Mouse (Mus musculus) hindbrain, embryonic 10.5 days (tissue): ENCODE measurements at regions not wholly inside any gene's neighbourhood (a gene's known extent, or its start where the extent isn't known, plus 50 kb on each side); places are given as distances from the start of the nearest gene placed in this dataset.

Experiments
- DNase-seq: peaks from one replicate; pipeline ENCODE4 v3.0.0-alpha.2; 2017; ENCODE audit warnings: low spot score
- H3K27ac ChIP-seq: fragments of 300-500 bp; sonication (generic); 2 replicates; pipeline ENCODE4 v1.5.1; 2016; ENCODE audit warnings: mild to moderate bottlenecking, moderate library complexity
- H3K27me3 ChIP-seq: fragments of 300-500 bp; sonication (generic); 2 replicates; pipeline ENCODE4 v1.6.1; 2016; ENCODE audit warnings: mild to moderate bottlenecking; ENCODE audit not compliant: poor library complexity, insufficient read depth, severe bottlenecking
- H3K36me3 ChIP-seq: fragments of 300-500 bp; sonication (generic); 2 replicates; pipeline ENCODE4 v1.6.1; 2016; ENCODE audit warnings: mild to moderate bottlenecking, moderate library complexity
- H3K4me1 ChIP-seq: fragments of 300-500 bp; sonication (generic); replicated peaks from 2 replicates; pipeline ENCODE4 v1.6.1; 2016; ENCODE audit warnings: mild to moderate bottlenecking
- H3K4me3 ChIP-seq: fragments of 300-500 bp; sonication (generic); 2 replicates; pipeline ENCODE4 v1.5.1; 2016; ENCODE audit warnings: mild to moderate bottlenecking, moderate library complexity
- H3K9me3 ChIP-seq: fragments of 300-500 bp; sonication (generic); 2 replicates; pipeline ENCODE4 v1.6.1; 2016; ENCODE audit warnings: mild to moderate bottlenecking, moderate library complexity
- WGBS: fragments of 180-500 bp; shearing (Covaris S2); methylation state at CpG from one replicate; pipeline ENCODE4 v1.1.7; 2016; 5-methylcytosine and 5-hydroxymethylcytosine counted together

- peak overlapping the region; percentile 66 for H3K27ac ChIP-seq
- no peak for DNase-seq
Observed at GRCm38 (mm10) chr9:56547291-56547977, 129.0 kb downstream of the Hmg20a start.

GRCm38 (mm10) chr9:56549774-56550173, 131.4 kb downstream of the Hmg20a start:
- Histone ChIP-seq H3K9me3 (no peaks in the 10 kb centered on the region), H3K36me3 (no peaks in the 10 kb centered on the region), H3K4me3 (no peak overlapping the region), H3K27ac (0 out of 2 replicates have a peak overlapping the region, but pooled peaks have one; percentile 16), H3K27me3 (0 out of 2 replicates have a peak, but pooled peaks cover 10% of the 10 kb centered on the region), H3K4me1 (peaks cover 58% of the 10 kb centered on the region)
- WGBS, result 79% methylated on average over 8 of the region's 8 CpGs
- DNase-seq, result no peak

More at GRCm38 (mm10) chr9:56547291-56547977, 129.0 kb downstream of the Hmg20a start:
- 63% methylated on average over 9 of the region's 9 CpGs for WGBS
- Histone ChIP-seq H3K27me3 (0 out of 2 replicates have a peak, but pooled peaks cover 10% of the 10 kb centered on the region), H3K4me3 (no peak overlapping the region), H3K9me3 (no peaks in the 10 kb centered on the region), H3K36me3 (no peaks in the 10 kb centered on the region), H3K4me1 (peaks cover 37% of the 10 kb centered on the region)

- no peaks in the 10 kb centered on the region for H3K9me3 ChIP-seq
- 0 out of 2 replicates have a peak overlapping the region, but pooled peaks have one; percentile 16 for H3K27ac ChIP-seq
- no peak for DNase-seq
- H3K4me1 ChIP-seq, result peaks cover 55% of the 10 kb centered on the region
- no peaks in the 10 kb centered on the region for H3K36me3 ChIP-seq
- WGBS, result 62% methylated on average over 4 of the region's 4 CpGs
- H3K27me3 ChIP-seq, result 0 out of 2 replicates have a peak, but pooled peaks cover 10% of the 10 kb centered on the region
- H3K4me3 ChIP-seq, result no peak overlapping the region
Observed at GRCm38 (mm10) chr9:56550178-56550577, 131.8 kb downstream of the Hmg20a start.

GRCm38 (mm10) chr9:56551376-56552186, 133.2 kb downstream of the Hmg20a start:
- no peak for DNase-seq
- Histone ChIP-seq H3K4me1 (peaks cover 54% of the 10 kb centered on the region), H3K27me3 (peaks cover 21% of the 10 kb centered on the region), H3K9me3 (no peaks in the 10 kb centered on the region), H3K36me3 (no peaks in the 10 kb centered on the region), H3K4me3 (no peak overlapping the region), H3K27ac (peak overlapping the region; percentile 1; the same call in 1 of the 2 replicates)
- WGBS, result 59% methylated on average over 11 of the region's 11 CpGs

- Histone ChIP-seq H3K9me3 (no peaks in the 10 kb centered on the region), H3K27ac (peak overlapping the region; percentile 69), H3K4me3 (no peak overlapping the region), H3K36me3 (no peaks in the 10 kb centered on the region), H3K4me1 (peaks cover 57% of the 10 kb centered on the region), H3K27me3 (peaks cover 26% of the 10 kb centered on the region)
- WGBS, result 67% methylated on average over 6 of the region's 6 CpGs
- no peak for DNase-seq
Observed at GRCm38 (mm10) chr9:56552187-56552686, 133.8 kb downstream of the Hmg20a start.

GRCm38 (mm10) chr9:56552766-56553165, 134.4 kb downstream of the Hmg20a start:
- Histone ChIP-seq H3K4me3 (no peak overlapping the region), H3K36me3 (no peaks in the 10 kb centered on the region), H3K4me1 (peaks cover 57% of the 10 kb centered on the region), H3K27ac (no peak overlapping the region), H3K9me3 (no peaks in the 10 kb centered on the region), H3K27me3 (peaks cover 31% of the 10 kb centered on the region)
- peak; percentile 77 for DNase-seq
- 17% methylated on average over 1 of the region's 1 CpGs for WGBS

GRCm38 (mm10) chr9:56553626-56554025, 135.2 kb downstream of the Hmg20a start:
- Histone ChIP-seq H3K4me1 (peaks cover 55% of the 10 kb centered on the region), H3K9me3 (no peaks in the 10 kb centered on the region), H3K4me3 (no peak overlapping the region), H3K27ac (peak overlapping the region; percentile 50; the same call in 1 of the 2 replicates), H3K27me3 (peaks cover 37% of the 10 kb centered on the region), H3K36me3 (no peaks in the 10 kb centered on the region)
- DNase-seq, result no peak
- WGBS, result 73% methylated on average over 13 of the region's 13 CpGs

- Histone ChIP-seq H3K4me3 (no peak overlapping the region), H3K27me3 (peaks cover 39% of the 10 kb centered on the region), H3K9me3 (no peaks in the 10 kb centered on the region), H3K27ac (peak overlapping the region; percentile 50; the same call in 1 of the 2 replicates), H3K4me1 (peaks cover 58% of the 10 kb centered on the region), H3K36me3 (no peaks in the 10 kb centered on the region)
- DNase-seq, result no peak
- WGBS, result 49% methylated on average over 6 of the region's 6 CpGs
Observed at GRCm38 (mm10) chr9:56554096-56554495, 135.7 kb downstream of the Hmg20a start.

- WGBS, result 23% methylated on average over 2 of the region's 2 CpGs
- H3K4me1 ChIP-seq, result peaks cover 56% of the 10 kb centered on the region
- peaks cover 51% of the 10 kb centered on the region for H3K27me3 ChIP-seq
- no peaks in the 10 kb centered on the region for H3K9me3 ChIP-seq
- no peak overlapping the region for H3K27ac ChIP-seq
- no peak overlapping the region for H3K4me3 ChIP-seq
- no peak for DNase-seq
- H3K36me3 ChIP-seq, result no peaks in the 10 kb centered on the region
Observed at GRCm38 (mm10) chr9:56559618-56560144, 141.3 kb downstream of the Hmg20a start.

- Histone ChIP-seq H3K9me3 (no peaks in the 10 kb centered on the region), H3K27me3 (peaks cover 41% of the 10 kb centered on the region), H3K36me3 (no peaks in the 10 kb centered on the region), H3K4me1 (peaks cover 51% of the 10 kb centered on the region), H3K27ac (no peak overlapping the region), H3K4me3 (no peak overlapping the region)
- 66% methylated on average over 7 of the region's 7 CpGs for WGBS
- no peak for DNase-seq
Observed at GRCm38 (mm10) chr9:56562440-56562839, 144.0 kb downstream of the Hmg20a start.

GRCm38 (mm10) chr9:56564048-56564737, 145.8 kb downstream of the Hmg20a start:
- DNase-seq, result peak; percentile 2

More at GRCm38 (mm10) chr9:56564048-56564737, 145.8 kb downstream of the Hmg20a start:
- Histone ChIP-seq H3K27ac (no peak overlapping the region), H3K4me1 (peaks cover 40% of the 10 kb centered on the region), H3K27me3 (peaks cover 29% of the 10 kb centered on the region; the same call in 1 of the 2 replicates), H3K36me3 (no peaks in the 10 kb centered on the region), H3K9me3 (no peaks in the 10 kb centered on the region), H3K4me3 (no peak overlapping the region)
- WGBS, result 16% methylated on average over 11 of the region's 11 CpGs
